Mouse (Mus musculus) C2C12 (cell line): Measurements from ENCODE around the gene Oasl1.

Experiments used
- CEBPB ChIP-seq: IDR thresholded peaks from one replicate; pipeline ENCODE4 v1.6.1; 2011; ENCODE audit warnings: low read depth, mild to moderate bottlenecking, control low read depth, moderate library complexity
- CTCF ChIP-seq: IDR thresholded peaks from one replicate; pipeline ENCODE4 v1.5.1; 2011; ENCODE audit not compliant: control insufficient read depth, insufficient read depth, insufficient read length
- FOSL1 ChIP-seq: IDR thresholded peaks from one replicate; pipeline ENCODE4 v1.8.0; 2011; ENCODE audit warnings: mild to moderate bottlenecking, low read length; ENCODE audit not compliant: poor library complexity, insufficient read depth, severe bottlenecking
- MAX ChIP-seq: IDR thresholded peaks from one replicate; pipeline ENCODE4 v1.6.1; 2011; ENCODE audit warnings: mild to moderate bottlenecking, control low read depth
- USF1 ChIP-seq: IDR thresholded peaks from one replicate; pipeline ENCODE4 v1.6.1; 2011; ENCODE audit warnings: low read depth, mild to moderate bottlenecking, control low read depth, moderate library complexity

DNA sequence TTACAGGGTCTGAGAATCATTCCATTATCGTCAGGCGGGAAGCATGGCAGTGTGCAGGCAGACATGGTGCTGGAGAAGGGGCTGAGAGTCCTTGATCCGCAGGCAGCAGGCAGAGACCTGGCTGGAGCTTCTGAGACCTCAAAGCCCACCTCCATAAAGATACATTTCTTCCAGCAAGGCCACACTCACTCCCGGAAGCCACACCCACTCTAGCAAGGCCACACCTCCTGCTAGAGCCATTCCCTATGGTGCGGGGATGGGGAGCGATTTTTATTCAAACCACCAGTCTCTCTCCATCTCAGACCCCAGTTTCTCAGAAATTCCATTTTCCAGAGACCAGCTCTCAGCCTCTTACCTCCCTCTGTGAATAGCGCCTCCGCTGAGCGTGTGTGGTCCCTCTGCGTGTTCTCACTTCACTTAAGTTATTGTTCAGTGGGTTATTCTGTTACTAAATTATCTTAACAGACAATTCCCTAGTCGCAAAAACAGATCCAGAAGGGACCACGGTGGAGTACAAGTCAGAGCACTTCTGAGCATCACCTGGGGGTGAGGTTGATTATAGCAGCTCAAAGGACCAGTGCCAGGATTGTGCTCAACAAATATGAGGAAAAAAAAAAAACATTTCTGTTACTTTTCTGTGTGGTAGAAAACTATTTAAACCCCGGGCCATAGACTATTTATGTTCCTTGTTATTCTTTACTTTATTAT is 14.3 kb upstream of the Oasl1 start:
- TF ChIP-seq CTCF = no peak
- no peak for TF ChIP-seq MAX
- TF ChIP-seq USF1 = no peak
- TF ChIP-seq FOSL1 = no peak
- no peak for TF ChIP-seq CEBPB
